Mouse (Mus musculus) WW6 (cell line): ENCODE measurements around the gene Krt71.
"Not testable (repeated sequence)": the region's sequence is repeated elsewhere in the genome, so short reads cannot be mapped to it uniquely, and the experiment has no call there.

Source experiments
- DNase-seq: peaks from one replicate; pipeline ENCODE4 v3.0.0-alpha.2; 2013; ENCODE audit warnings: low read depth, low spot score

Gene Krt71

GRCm38 (mm10) chr15:101742711-101743110 lies at the start of gene Krt71:
Gene Krt71 (minus strand): TSS chr15:101743109.
- DNase-seq, result no peak

DNA sequence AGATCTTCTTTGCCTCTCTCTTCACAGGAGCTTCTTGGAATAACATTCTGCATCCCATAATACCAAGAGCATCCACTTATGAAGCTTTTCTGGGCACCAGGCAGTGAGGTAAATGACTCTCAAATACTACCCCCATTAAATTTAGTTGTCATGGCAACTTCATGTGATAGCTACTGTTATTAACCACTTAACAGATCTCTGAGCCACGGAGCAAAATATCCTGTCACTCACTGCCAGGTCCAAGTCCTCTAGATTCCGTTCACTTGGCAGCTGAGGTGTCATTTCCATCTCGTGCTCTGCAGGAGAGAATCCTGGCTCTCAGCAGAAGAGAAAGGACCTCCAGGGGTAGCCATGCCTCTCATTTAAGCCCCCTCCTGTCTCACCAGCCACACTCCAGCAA lies 48.0 kb upstream of the Krt71 start:
- DNase-seq, result no peak

GRCm38 (mm10) chr15:101786360-101786759 lies 43.5 kb upstream of the Krt71 start, which contains the start of gene Krt72:
Gene Krt72 (minus strand): TSS chr15:101786460.
- DNase-seq, result no peak

DNA sequence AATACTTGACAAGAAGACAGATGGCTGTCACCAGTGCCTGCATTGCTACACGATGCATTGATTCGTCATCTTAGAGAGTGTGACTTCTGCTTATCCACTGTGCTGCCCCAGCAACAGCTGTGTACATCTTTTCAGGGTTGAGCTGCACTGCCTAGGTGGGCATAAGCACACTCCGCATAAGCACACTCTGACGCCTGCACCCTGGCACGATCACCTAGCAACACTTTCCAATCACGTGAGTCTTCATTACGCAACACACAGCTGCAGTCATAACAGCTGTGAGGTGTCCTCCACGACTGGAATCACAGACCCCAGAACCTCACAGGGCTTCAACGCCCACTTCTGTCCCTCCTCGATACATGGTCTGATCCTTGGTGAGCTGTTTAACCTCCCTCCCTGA lies 30.5 kb upstream of the Krt71 start:
- DNase-seq, result no peak

DNA sequence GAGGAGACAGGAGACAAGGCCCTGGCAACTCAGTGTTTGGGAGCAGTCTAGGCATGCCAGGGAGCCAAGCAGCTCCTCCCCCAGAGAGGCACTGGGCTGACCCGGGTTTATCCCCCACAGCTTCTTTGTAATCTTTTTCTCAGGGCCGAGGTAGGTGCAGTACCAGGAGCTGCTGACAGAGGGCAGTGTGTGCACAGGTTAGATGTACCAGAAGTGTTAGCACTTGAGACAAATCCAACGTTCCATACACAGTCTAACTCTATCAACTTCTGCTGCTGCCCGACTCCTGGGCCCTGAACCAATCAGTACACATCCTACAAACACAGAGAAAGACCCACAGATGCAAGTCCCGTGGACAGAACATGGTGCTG lies 29.8 kb upstream of the Krt71 start:
- peak; percentile 53 for DNase-seq

GRCm38 (mm10) chr15:101772080-101772710 lies 29.3 kb upstream of the Krt71 start:
- DNase-seq, result no peak

DNA sequence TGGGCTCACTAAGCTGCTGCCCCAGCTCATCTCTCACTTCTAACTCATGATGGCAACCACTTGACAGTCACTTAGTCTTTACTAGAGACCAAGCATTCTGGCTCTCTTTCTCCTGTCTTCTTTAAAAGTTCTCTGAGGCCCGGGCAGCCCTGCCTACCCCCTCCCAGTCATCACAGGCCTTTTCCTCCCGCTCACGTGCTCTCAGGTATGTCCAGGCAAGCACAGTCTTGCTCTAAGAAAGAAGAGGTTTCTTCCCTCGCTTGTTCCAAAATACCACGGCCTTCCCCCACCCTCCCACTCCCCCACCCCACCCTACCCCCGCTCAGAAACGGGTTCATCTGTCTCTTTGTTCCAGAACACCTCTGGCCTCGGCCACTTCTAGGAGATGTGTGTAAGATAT lies 27.3 kb upstream of the Krt71 start:
- DNase-seq, result no peak

- no peak for DNase-seq
Measured at GRCm38 (mm10) chr15:101737786-101738185, 5.1 kb downstream of the Krt71 start.

DNA sequence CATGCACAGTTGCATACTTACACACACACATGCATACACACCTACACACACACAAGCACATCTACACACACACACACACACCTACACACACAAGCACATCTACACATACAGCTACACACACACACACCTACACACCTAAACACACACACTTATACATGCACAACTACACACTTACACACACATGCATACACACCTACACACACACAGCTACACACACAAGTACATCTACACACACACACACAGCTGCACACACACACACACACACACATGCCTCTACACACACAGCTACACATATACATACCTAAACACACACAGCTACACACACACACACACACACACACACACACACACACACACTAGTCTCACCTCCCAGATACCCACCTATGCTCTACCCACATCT lies 12.3 kb downstream of the Krt71 start:
- DNase-seq, result no peak

- DNase-seq, result no peak
Measured at GRCm38 (mm10) chr15:101724686-101725085, 18.2 kb downstream of the Krt71 start.

DNA sequence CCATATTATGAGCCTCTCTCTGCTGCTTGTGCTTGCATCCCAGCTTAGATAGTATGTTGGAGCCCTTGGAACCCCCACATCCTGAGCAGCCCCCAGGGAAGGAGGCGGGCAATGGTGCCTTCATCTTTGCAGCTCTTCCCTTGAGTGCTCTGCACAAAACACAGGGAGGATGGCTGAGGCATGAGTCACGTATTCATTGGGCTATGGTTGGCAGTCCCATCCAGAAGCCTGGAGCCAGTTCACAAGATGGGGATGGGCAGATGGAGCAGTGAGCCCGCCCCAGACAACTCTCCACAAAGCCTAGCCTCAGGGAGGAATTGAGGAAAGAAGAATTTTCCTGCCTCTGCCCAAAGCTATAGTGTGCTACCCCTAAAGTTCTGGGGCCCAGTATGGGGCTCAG lies 27.1 kb downstream of the Krt71 start:
- no peak for DNase-seq

- DNase-seq, result no peak
Measured at GRCm38 (mm10) chr15:101714356-101714755, 28.6 kb downstream of the Krt71 start.

DNA sequence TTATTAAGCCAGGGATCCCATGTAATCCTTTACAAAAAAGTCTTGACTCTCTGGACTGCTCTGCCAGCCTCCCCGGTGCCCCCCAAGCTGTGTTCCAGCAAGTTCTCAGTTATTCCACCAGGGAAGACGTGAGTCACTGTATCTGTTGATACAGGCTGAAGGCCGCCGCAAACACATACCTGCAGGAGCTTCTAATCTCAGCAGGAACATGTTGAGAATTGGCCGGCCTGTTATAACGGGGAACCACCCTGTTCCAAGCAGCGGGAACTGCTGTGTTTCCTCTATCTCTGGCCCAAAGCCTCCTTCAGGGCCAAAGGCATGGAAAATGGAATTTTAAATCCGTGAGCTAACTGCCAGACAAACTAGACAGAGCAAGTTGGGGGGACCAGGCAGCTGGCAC lies 29.2 kb downstream of the Krt71 start:
- DNase-seq, result no peak

DNA sequence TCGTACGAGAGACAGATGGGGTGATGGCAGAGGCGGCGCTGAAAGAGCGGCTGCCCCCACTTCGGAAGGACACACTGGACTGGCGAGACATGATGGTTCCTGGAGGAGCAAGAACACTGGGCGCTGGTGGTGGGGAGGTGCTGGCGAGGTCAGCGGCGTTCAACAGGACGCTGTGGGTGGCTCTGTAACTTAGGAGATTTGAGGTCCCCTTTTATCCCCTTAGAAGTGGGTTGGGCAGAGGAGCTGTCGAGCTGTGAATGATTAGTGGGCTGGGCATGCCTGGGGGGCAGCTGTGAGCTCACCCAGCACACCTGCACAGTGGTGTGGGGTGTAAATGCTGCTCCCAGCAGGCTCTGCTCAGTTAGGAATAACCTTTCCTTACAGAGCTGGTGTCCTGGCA lies 30.2 kb downstream of the Krt71 start, which contains the start of gene Krt5:
Krt5 (minus strand) TSS at position 179 of the 400 bp plus-strand sequence.
- no peak for DNase-seq

DNA sequence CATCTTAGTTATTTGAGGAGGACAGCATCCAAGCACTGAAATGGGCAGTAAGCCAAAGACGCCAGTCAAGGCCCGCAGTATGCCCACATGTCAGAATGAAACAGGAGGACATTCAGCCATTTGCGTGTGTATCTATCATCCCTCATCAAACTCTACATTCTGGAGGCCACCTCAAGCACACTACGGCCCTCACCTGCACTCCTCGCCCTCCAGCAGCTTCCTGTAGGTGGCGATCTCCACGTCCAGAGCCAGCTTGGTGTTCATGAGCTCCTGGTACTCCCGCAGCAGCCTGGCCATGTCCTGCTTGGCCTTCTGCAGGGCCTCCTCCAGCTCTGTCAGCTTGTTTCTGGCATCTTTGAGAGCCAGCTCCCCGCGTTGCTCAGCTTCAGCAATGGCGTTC lies 34.2 kb downstream of the Krt71 start:
- DNase-seq, result no peak

DNA sequence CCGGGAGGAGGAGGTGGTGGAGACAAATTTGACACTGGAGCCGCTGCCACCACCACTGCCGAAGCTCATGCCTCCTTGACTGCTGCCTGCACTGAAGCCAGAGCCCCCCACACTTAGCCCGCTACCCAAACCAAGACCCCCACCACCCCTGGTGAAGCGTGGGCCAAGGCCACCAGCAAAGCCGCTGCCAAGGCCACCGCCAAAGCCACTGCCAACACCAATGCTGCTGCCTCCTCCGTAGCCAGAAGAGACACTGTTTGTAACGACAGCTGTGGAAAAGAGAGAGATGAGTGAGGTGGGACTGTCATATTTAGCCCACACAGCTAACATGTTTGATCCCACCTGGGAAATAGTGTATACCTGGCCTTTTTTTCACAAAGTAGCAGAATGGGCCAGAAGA lies 35.5 kb downstream of the Krt71 start:
- no peak for DNase-seq

GRCm38 (mm10) chr15:101704066-101704465 lies 38.8 kb downstream of the Krt71 start:
- peak; percentile 34 for DNase-seq

GRCm38 (mm10) chr15:101702380-101702779 lies 40.5 kb downstream of the Krt71 start:
- no peak for DNase-seq

- no peak for DNase-seq
Measured at GRCm38 (mm10) chr15:101699866-101700265, 43.0 kb downstream of the Krt71 start.

- DNase-seq, result no peak
Measured at GRCm38 (mm10) chr15:101699192-101699591, 43.7 kb downstream of the Krt71 start.

- no peak for DNase-seq
Measured at GRCm38 (mm10) chr15:101697326-101698188, 45.4 kb downstream of the Krt71 start.

GRCm38 (mm10) chr15:101694207-101694606 lies 48.7 kb downstream of the Krt71 start, which contains the start of gene Krt6a:
Gene Krt6a (minus strand): TSS chr15:101694307.
- DNase-seq, result no peak

- not testable (repeated sequence) for DNase-seq
Measured at GRCm38 (mm10) chr15:101690460-101690859, 52.4 kb downstream of the Krt71 start.
